Mouse (Mus musculus): Measurements from ENCODE around the gene Ccdc181.
A peak's percentile ranks its signal among the peaks of the same experiment; 100 is the strongest.

Ccdc181 gene

GRCm38 (mm10) chr1:164284007-164284406 is 8.6 kb downstream of the Ccdc181 start:
- no peak for DNase-seq (ENCODE audit: low spot score)

GRCm38 (mm10) chr1:164287406-164287805 is 12.0 kb downstream of the Ccdc181 start:
- peak; percentile 51 for DNase-seq (ENCODE audit: low spot score)

GRCm38 (mm10) chr1:164292040-164292439 is 16.7 kb downstream of the Ccdc181 start:
- peak; percentile 26 for DNase-seq (ENCODE audit: low spot score)

GRCm38 (mm10) chr1:164294071-164294470 is 18.7 kb downstream of the Ccdc181 start:
- no peak for DNase-seq (ENCODE audit: low spot score)

GRCm38 (mm10) chr1:164296473-164296872 is 21.1 kb downstream of the Ccdc181 start:
- DNase-seq (ENCODE audit: low spot score): no peak

GRCm38 (mm10) chr1:164301949-164302348 is 26.6 kb downstream of the Ccdc181 start:
- DNase-seq (ENCODE audit: low spot score): no peak

- DNase-seq (ENCODE audit: low spot score): no peak
Measured at GRCm38 (mm10) chr1:164303821-164304220, 28.4 kb downstream of the Ccdc181 start, which contains the start of gene Nme7. Gene Nme7, plus strand, starts transcription at chr1:164304121.

- DNase-seq (ENCODE audit: low spot score): peak; percentile 98
Measured at GRCm38 (mm10) chr1:164307124-164307751, 31.9 kb downstream of the Ccdc181 start, which contains the start of gene Blzf1. Gene Blzf1, minus strand, starts transcription at chr1:164307489.

- no peak for DNase-seq (ENCODE audit: low spot score)
Measured at GRCm38 (mm10) chr1:164307922-164308321, 32.5 kb downstream of the Ccdc181 start.

GRCm38 (mm10) chr1:164314085-164314484 is 38.7 kb downstream of the Ccdc181 start:
- DNase-seq (ENCODE audit: low spot score): no peak

- peak; percentile 27 for DNase-seq (ENCODE audit: low spot score)
Measured at GRCm38 (mm10) chr1:164315266-164315665, 39.9 kb downstream of the Ccdc181 start.

GRCm38 (mm10) chr1:164316697-164317096 is 41.3 kb downstream of the Ccdc181 start:
- peak; percentile 83 for DNase-seq (ENCODE audit: low spot score)

- no peak for DNase-seq (ENCODE audit: low spot score)
Measured at GRCm38 (mm10) chr1:164317261-164317660, 41.9 kb downstream of the Ccdc181 start.

GRCm38 (mm10) chr1:164318474-164318873 is 43.1 kb downstream of the Ccdc181 start:
- DNase-seq (ENCODE audit: low spot score): no peak

GRCm38 (mm10) chr1:164319542-164320140 is 44.3 kb downstream of the Ccdc181 start:
- DNase-seq (ENCODE audit: low spot score): no peak

- no peak for DNase-seq (ENCODE audit: low spot score)
Measured at GRCm38 (mm10) chr1:164320731-164321130, 45.3 kb downstream of the Ccdc181 start.

GRCm38 (mm10) chr1:164321408-164321807 is 46.0 kb downstream of the Ccdc181 start:
- no peak for DNase-seq (ENCODE audit: low spot score)

GRCm38 (mm10) chr1:164322987-164323650 is 47.7 kb downstream of the Ccdc181 start:
- no peak for DNase-seq (ENCODE audit: low spot score)

- DNase-seq (ENCODE audit: low spot score): no peak
Measured at GRCm38 (mm10) chr1:164324221-164324620, 48.8 kb downstream of the Ccdc181 start.

- no peak for DNase-seq (ENCODE audit: low spot score)
Measured at GRCm38 (mm10) chr1:164324878-164325277, 49.5 kb downstream of the Ccdc181 start.

GRCm38 (mm10) chr1:164326600-164327155 is 51.3 kb downstream of the Ccdc181 start:
- DNase-seq (ENCODE audit: low spot score): no peak

GRCm38 (mm10) chr1:164327764-164328163 is 52.4 kb downstream of the Ccdc181 start:
- DNase-seq (ENCODE audit: low spot score): no peak

GRCm38 (mm10) chr1:164332559-164332958 is 57.2 kb downstream of the Ccdc181 start:
- DNase-seq (ENCODE audit: low spot score): no peak
